Mouse (Mus musculus): Measurements from ENCODE around the gene I830077J02Rik.
A peak's percentile ranks its signal among the peaks of the same experiment; 100 is the strongest.
"Not testable (repeated sequence)": the region's sequence is repeated elsewhere in the genome, so short reads cannot be mapped to it uniquely, and the experiment has no call there.

Gene I830077J02Rik

GRCm38 (mm10) chr3:105918355-105918745 is 14.1 kb downstream of the I830077J02Rik start:
- no peak for DNase-seq (ENCODE audit: extremely low spot score)

- no peak for DNase-seq (ENCODE audit: extremely low spot score)
These were observed 14.7 kb downstream of the I830077J02Rik start for GRCm38 (mm10) chr3:105917656-105918354.

- not testable (repeated sequence) for DNase-seq (ENCODE audit: extremely low spot score)
These were observed 16.0 kb downstream of the I830077J02Rik start for GRCm38 (mm10) chr3:105916455-105916854.

- no peak for DNase-seq (ENCODE audit: extremely low spot score)
These were observed 17.2 kb downstream of the I830077J02Rik start for GRCm38 (mm10) chr3:105915281-105915680.

- no peak for DNase-seq (ENCODE audit: extremely low spot score)
These were observed 18.4 kb downstream of the I830077J02Rik start for GRCm38 (mm10) chr3:105913839-105914681.

GRCm38 (mm10) chr3:105912097-105912880 is 20.2 kb downstream of the I830077J02Rik start:
- no peak for DNase-seq (ENCODE audit: extremely low spot score)

- no peak for DNase-seq (ENCODE audit: extremely low spot score)
These were observed 21.8 kb downstream of the I830077J02Rik start for GRCm38 (mm10) chr3:105910519-105911190.

- DNase-seq (ENCODE audit: extremely low spot score), result no peak
These were observed 23.5 kb downstream of the I830077J02Rik start for GRCm38 (mm10) chr3:105908976-105909375.

- DNase-seq (ENCODE audit: extremely low spot score), result no peak
These were observed 24.4 kb downstream of the I830077J02Rik start for GRCm38 (mm10) chr3:105907956-105908655.

- no peak for DNase-seq (ENCODE audit: extremely low spot score)
These were observed 27.7 kb downstream of the I830077J02Rik start for GRCm38 (mm10) chr3:105904721-105905120.

GRCm38 (mm10) chr3:105904213-105904612 is 28.3 kb downstream of the I830077J02Rik start:
- DNase-seq (ENCODE audit: extremely low spot score), result no peak

- DNase-seq (ENCODE audit: extremely low spot score), result no peak
These were observed 31.0 kb downstream of the I830077J02Rik start for GRCm38 (mm10) chr3:105901468-105901867.

- no peak for DNase-seq (ENCODE audit: extremely low spot score)
These were observed 31.7 kb downstream of the I830077J02Rik start for GRCm38 (mm10) chr3:105900716-105901115.

GRCm38 (mm10) chr3:105900266-105900665 is 32.2 kb downstream of the I830077J02Rik start:
- no peak for DNase-seq (ENCODE audit: extremely low spot score)

- peak; percentile 85 for DNase-seq (ENCODE audit: extremely low spot score)
These were observed 32.9 kb downstream of the I830077J02Rik start for GRCm38 (mm10) chr3:105899394-105900147.

GRCm38 (mm10) chr3:105898861-105899260 is 33.6 kb downstream of the I830077J02Rik start:
- DNase-seq (ENCODE audit: extremely low spot score), result no peak

- DNase-seq (ENCODE audit: extremely low spot score), result no peak
These were observed 34.1 kb downstream of the I830077J02Rik start for GRCm38 (mm10) chr3:105898325-105898724.

- DNase-seq (ENCODE audit: extremely low spot score), result no peak
These were observed 35.7 kb downstream of the I830077J02Rik start for GRCm38 (mm10) chr3:105896811-105897210.

GRCm38 (mm10) chr3:105894601-105895592 is 37.6 kb downstream of the I830077J02Rik start:
- DNase-seq (ENCODE audit: extremely low spot score), result no peak

All from embryo, embryonic 9.5 days (tissue).